Mouse (Mus musculus) kidney, embryonic 15.5 days (tissue): ENCODE results near the gene Itgb4. TPM values are rescaled to one million over a fixed set of nuclear protein-coding genes. Genes with fewer than 3 reads are reported as not detected.

Experiments used
- ATAC-seq: fragments of 200-750 bp; cut with Nextera tagmentation; replicated peaks from 2 replicates; pipeline ENCODE4 v1.8.0; 2017; ENCODE audit warnings: moderate TSS enrichment; ENCODE audit not compliant: low FRiP score
- H3K27ac ChIP-seq: fragments of 300-500 bp; sonication (generic); 2 replicates; pipeline ENCODE4 v1.5.1; 2015; ENCODE audit warnings: mild to moderate bottlenecking, inconsistent platforms
- H3K27me3 ChIP-seq: fragments of 300-500 bp; sonication (generic); 2 replicates; pipeline ENCODE4 v1.6.1; 2015; ENCODE audit warnings: inconsistent platforms
- H3K36me3 ChIP-seq: fragments of 300-500 bp; sonication (generic); 2 replicates; pipeline ENCODE4 v1.6.1; 2015; ENCODE audit warnings: inconsistent platforms
- H3K4me1 ChIP-seq: fragments of 300-500 bp; sonication (generic); 2 replicates; pipeline ENCODE4 v1.6.1; 2015; ENCODE audit warnings: inconsistent platforms
- H3K4me2 ChIP-seq: fragments of 300-500 bp; sonication (generic); 2 replicates; pipeline ENCODE4 v1.6.1; 2015; ENCODE audit warnings: moderate library complexity, mild to moderate bottlenecking, inconsistent platforms
- H3K4me3 ChIP-seq: fragments of 300-500 bp; sonication (generic); replicated peaks from 2 replicates; pipeline ENCODE4 v1.5.1; 2015; ENCODE audit warnings: mild to moderate bottlenecking, inconsistent platforms
- H3K9ac ChIP-seq: fragments of 300-500 bp; sonication (generic); 2 replicates; pipeline ENCODE4 v1.6.1; 2015; ENCODE audit warnings: mild to moderate bottlenecking, inconsistent platforms
- H3K9me3 ChIP-seq: fragments of 300-500 bp; sonication (generic); replicated peaks from 2 replicates; pipeline ENCODE4 v1.6.1; 2016; ENCODE audit warnings: inconsistent platforms
- WGBS: fragments of 180-500 bp; shearing (Covaris S2); methylation state at CpG from one replicate; pipeline ENCODE4 v1.1.7; 2015; ENCODE audit warnings: mixed read lengths; 5-methylcytosine and 5-hydroxymethylcytosine counted together
- polyA plus RNA-seq: library from polyadenylated mRNA; unstranded; fragments of >200 nt; fragmentation: Nextera tagmentation; extraction: Ambion mirVana; gene quantifications from 2 replicates; pipeline ENCODE4 v1.2.1, GENCODE M21; 2015

The Itgb4 gene
- polyA plus RNA-seq, 1 experiment from 2014 or later: 2.7 TPM

DNA sequence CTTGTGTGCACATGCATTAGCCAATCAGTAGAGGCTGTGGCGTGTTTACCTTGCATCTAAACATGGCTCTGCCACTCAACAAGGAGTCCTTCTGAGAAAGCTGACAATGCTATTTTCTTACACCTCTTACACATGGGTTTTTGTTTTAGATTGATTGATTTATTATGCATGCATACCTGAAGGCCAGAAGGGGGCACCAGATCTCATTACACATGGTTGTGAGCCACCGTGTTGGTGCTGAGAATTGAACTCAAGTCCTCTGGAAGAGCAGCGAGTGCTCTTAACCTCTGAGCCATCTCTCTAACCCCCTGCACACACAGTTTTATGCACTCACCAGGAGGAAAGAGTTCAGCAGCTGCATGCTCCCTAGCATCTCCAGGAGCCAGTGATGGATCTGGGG, 28.4 kb downstream of the Itgb4 start:
- Histone ChIP-seq H3K27ac (no peak overlapping the region), H3K27me3 (peaks cover 8% of the 10 kb centered on the region; the same call in 1 of the 2 replicates), H3K36me3 (peaks cover 15% of the 10 kb centered on the region), H3K4me2 (no peak overlapping the region), H3K9me3 (no peaks in the 10 kb centered on the region), H3K4me1 (peaks cover 35% of the 10 kb centered on the region), H3K4me3 (no peak overlapping the region), H3K9ac (no peak overlapping the region)
- WGBS: 87% methylated on average over 3 of the region's 3 CpGs
- no peak for ATAC-seq

DNA sequence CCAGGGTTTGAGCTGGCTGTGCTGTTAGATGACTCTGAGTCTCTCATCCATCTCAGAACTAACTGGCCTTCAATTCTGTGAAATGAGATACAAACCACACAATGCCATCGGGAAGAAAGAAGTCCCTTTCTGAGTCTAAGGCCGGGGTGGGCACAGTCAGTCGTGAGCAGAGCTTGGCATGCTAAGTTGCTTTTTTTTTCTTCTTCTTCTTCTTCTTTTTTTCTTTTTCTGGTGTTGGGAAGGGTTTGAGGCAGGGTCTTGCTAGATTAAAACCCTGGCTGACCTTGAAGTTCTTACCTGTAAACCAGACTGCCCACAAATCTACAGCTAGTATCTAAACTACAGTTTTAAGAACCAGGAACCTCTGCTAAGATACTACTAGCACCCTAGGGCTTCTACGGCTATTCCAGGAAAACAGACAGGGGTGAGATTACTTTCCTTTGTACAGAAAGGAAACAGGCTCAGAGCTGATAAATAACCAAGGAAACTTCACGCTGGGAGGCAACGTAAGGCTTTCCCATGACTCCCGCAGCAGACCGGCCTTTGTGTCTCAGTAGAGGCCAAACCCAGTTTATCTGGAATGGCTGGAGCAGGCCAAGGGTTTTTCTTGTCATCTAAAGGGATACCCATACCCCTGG, 29.8 kb downstream of the Itgb4 start:
- Histone ChIP-seq H3K4me3 (peak overlapping the region; percentile 42), H3K9me3 (no peaks in the 10 kb centered on the region), H3K36me3 (peaks cover 27% of the 10 kb centered on the region), H3K4me1 (peaks cover 35% of the 10 kb centered on the region), H3K9ac (peak overlapping the region; percentile 48), H3K4me2 (peak overlapping the region; percentile 72), H3K27me3 (peaks cover 8% of the 10 kb centered on the region; the same call in 1 of the 2 replicates), H3K27ac (peak overlapping the region; percentile 69)
- no peak; the same call in 1 of the 2 replicates for ATAC-seq
- WGBS: 36% methylated on average over 8 of the region's 8 CpGs

DNA sequence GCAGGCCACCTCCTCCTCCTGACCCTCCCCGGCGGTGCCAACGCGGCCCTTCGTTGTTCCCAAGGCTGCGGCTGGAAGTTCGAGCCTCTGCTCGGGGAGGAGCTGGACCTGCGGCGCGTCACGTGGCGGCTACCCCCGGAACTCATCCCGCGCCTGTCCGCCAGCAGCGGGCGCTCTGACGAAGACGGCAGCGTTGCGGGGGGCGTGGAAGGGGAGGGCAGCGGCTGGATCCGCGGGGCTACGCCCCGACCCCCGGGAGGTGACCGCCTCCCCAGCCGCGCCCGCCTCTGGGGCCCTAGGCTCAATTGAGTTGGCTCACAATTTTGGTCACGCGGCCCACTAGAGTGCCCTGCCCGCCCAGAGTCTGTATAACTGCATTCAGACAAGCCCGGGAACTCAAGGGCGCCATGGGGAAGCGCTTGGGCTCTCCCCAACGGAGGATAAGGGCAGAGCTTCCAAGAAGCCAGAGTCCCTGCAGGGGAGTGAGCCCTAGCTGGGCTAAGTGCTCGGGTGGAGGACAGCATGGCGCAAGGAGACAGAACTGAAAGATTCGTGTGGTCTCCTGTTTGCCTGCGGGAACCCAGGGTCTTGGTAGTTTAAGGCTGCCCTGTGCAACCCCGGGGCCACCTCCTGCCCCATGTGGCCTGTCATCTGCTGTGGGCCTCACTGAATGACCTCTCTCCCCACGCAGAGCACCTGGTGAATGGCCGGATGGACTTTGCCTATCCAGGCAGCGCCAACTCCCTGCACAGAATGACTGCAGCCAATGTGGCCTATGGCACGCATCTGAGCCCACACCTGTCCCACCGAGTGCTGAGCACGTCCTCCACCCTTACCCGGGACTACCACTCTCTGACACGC, 30.6 kb downstream of the Itgb4 start:
- Histone ChIP-seq H3K36me3 (peaks cover 34% of the 10 kb centered on the region), H3K4me2 (peak overlapping the region; percentile 72), H3K27me3 (peaks cover 4% of the 10 kb centered on the region; the same call in 1 of the 2 replicates), H3K4me3 (peak overlapping the region; percentile 42), H3K9me3 (no peaks in the 10 kb centered on the region), H3K27ac (peak overlapping the region; percentile 69), H3K4me1 (peaks cover 34% of the 10 kb centered on the region), H3K9ac (peak overlapping the region; percentile 48)
- peak; percentile 73 for ATAC-seq
- WGBS: 4% methylated on average over 54 of the region's 54 CpGs

DNA sequence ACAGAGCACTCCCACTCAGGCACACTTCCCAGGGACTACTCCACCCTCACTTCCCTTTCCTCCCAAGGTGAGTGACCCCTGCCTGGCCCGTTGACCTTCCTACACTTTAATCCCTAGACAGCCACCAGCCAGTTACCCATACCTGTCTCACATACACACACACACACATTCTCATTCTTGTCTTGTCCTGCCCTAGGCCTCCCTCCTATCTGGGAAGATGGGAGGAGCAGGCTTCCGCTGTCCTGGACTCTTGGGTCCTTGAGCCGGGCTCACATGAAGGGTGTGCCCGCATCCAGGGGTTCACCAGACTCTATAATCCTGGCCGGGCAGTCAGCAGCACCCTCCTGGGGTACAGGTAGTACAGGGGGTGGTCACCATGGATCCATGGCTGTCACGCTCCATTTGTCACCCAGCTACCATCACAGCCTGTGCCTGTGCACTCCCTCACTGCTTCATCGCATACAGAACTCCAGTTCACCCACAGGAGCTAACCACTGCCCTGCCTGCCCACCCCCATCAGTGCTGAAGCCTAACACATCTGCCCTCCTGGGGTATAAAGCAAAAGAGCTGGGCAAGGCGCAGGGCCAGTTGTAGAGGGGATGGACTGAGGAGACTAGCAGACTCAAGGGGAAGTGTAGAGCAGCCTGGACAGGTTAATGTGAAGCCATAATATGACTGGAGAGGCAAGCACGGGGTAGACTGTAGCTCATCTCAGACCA, 31.4 kb downstream of the Itgb4 start:
- peaks cover 30% of the 10 kb centered on the region for H3K4me1 ChIP-seq
- no peak overlapping the region for H3K4me3 ChIP-seq
- no peaks in the 10 kb centered on the region for H3K9me3 ChIP-seq
- no peak overlapping the region for H3K9ac ChIP-seq
- H3K36me3 ChIP-seq: peaks cover 40% of the 10 kb centered on the region
- peak overlapping the region; percentile 37; the same call in 1 of the 2 replicates for H3K27ac ChIP-seq
- WGBS: 55% methylated on average over 9 of the region's 9 CpGs
- H3K27me3 ChIP-seq: no peaks in the 10 kb centered on the region
- peak overlapping the region; percentile 72 for H3K4me2 ChIP-seq
- ATAC-seq: peak; percentile 38

DNA sequence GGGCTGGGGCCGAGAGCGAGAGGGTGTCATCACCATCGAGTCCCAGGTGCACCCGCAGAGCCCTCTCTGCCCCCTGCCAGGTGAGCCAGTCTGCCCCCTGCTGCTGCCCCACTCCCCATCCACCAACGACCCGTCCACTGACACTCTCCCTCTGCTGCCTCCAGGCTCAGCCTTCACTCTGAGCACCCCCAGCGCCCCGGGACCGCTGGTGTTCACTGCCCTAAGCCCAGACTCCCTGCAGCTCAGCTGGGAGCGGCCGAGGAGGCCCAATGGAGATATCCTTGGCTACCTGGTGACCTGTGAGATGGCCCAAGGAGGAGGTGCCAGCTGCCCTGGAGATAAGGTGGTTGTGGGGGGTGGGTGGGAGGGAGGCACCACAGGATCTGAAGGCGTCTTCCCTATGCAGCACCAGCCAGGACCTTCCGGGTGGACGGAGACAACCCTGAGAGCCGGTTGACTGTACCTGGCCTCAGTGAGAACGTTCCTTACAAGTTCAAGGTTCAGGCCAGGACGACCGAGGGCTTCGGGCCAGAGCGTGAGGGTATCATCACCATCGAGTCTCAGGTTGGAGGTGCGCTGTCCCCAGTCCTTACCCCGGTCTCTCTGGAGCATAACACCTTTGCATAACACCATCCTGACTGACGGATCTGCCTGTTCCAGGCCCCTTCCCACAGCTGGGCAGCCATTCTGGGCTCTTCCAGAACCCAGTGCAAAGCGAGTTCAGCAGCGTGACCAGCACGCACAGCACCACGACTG, 32.8 kb downstream of the Itgb4 start:
- Histone ChIP-seq H3K4me3 (no peak overlapping the region), H3K36me3 (peaks cover 40% of the 10 kb centered on the region), H3K27ac (no peak overlapping the region), H3K4me2 (no peak overlapping the region), H3K4me1 (peaks cover 43% of the 10 kb centered on the region), H3K9ac (no peak overlapping the region), H3K27me3 (no peaks in the 10 kb centered on the region), H3K9me3 (no peaks in the 10 kb centered on the region)
- no peak for ATAC-seq
- WGBS: 87% methylated on average over 28 of the region's 28 CpGs

DNA sequence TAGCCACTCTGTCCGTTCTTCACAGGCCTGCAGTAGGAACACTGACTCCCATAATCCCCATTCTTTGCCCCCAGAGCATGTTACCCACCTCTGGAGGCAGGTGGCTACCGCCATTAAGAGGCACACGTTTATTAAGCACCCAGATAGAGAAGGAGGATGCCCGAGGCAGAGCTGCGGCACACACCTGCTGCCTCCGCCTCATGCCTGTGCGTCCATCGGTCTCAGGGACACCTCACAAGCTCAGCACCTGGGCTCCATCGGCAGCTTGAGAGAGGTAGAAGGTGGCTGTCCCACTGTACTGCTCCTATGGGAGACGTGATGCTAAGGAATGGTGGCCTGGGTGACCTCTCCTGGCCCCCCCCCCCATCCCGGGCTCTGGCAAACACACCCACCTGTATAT, 33.9 kb downstream of the Itgb4 start:
- no peak overlapping the region for H3K4me3 ChIP-seq
- no peak for ATAC-seq
- no peak overlapping the region for H3K4me2 ChIP-seq
- peaks cover 50% of the 10 kb centered on the region for H3K4me1 ChIP-seq
- no peak overlapping the region for H3K9ac ChIP-seq
- H3K9me3 ChIP-seq: no peaks in the 10 kb centered on the region
- H3K27ac ChIP-seq: no peak overlapping the region
- peaks cover 40% of the 10 kb centered on the region for H3K36me3 ChIP-seq
- WGBS: 90% methylated on average over 11 of the region's 11 CpGs
- no peaks in the 10 kb centered on the region for H3K27me3 ChIP-seq

DNA sequence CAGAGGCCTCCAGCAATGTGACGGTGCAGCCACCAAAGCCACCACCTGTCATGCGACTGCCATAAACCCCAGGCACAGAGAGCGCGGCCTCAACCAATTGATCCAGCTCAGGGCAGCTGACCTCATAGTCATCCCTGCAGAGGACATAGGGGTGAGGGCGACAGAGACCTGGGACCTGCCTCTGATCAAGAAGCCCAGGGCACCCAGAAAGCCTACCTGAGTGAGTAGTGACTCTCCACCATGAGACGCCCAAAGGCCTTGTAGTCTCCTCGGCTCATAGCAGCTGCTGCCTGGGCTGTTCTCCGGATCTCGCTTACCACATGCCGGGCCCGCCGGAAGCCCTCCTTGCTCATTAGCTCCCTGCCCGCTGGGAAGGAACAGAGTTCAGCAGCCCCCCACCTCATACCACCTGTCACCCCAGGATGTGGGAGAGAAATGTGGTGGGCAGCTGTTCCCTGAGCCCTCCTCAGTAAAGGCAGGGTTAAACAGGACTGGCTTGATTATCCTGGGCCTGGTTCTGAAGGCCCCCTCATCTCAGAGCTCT, 34.4 kb downstream of the Itgb4 start:
- no peak overlapping the region for H3K9ac ChIP-seq
- peaks cover 40% of the 10 kb centered on the region for H3K36me3 ChIP-seq
- peaks cover 50% of the 10 kb centered on the region for H3K4me1 ChIP-seq
- H3K27me3 ChIP-seq: no peaks in the 10 kb centered on the region
- no peak overlapping the region for H3K4me2 ChIP-seq
- 89% methylated on average over 13 of the region's 13 CpGs for WGBS
- H3K9me3 ChIP-seq: no peaks in the 10 kb centered on the region
- no peak overlapping the region for H3K27ac ChIP-seq
- H3K4me3 ChIP-seq: no peak overlapping the region
- no peak for ATAC-seq

DNA sequence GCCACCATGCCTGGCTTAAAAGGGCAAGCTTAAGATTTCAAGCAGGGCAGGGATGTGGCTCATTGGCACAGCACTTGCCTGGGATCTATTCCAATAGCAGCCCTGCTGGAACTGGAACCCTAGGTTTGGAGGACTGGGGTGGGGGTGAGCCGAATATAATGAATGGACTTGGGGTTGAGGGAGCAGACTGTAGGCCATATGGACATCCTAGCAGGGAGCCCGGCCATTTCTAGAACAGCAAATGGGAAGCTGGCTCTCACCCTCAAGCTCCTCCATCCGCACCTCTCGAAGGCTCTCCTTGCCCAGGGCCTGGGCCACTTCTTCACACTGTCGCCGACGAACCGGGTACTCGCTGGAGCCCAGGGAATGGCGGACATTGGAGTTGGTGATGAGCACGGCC, 35.2 kb downstream of the Itgb4 start:
- H3K27ac ChIP-seq: no peak overlapping the region
- WGBS: 92% methylated on average over 11 of the region's 11 CpGs
- H3K4me1 ChIP-seq: peaks cover 44% of the 10 kb centered on the region
- peaks cover 40% of the 10 kb centered on the region for H3K36me3 ChIP-seq
- no peak overlapping the region for H3K4me3 ChIP-seq
- no peak overlapping the region for H3K9ac ChIP-seq
- no peaks in the 10 kb centered on the region for H3K27me3 ChIP-seq
- ATAC-seq: no peak
- no peak overlapping the region for H3K4me2 ChIP-seq
- H3K9me3 ChIP-seq: no peaks in the 10 kb centered on the region

DNA sequence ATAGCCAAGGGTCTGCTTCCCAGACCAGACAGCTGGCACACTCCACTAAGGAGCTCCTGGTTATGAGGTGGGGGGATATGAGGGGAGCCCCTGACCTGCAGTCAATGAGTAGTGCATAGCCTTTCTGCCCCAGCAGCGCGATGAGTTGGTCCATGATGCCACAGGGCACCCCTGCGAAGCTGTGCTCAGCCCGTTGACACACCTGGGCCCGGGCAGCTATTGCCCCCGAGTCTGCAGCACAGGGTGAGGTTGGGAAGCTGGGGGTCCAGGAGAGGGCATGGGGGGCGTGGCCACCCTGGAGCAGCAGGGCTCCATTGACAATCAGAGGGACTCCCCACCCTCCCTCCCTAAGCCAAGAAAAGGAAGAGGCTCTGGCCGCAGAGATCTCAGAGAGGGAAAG, 35.6 kb downstream of the Itgb4 start:
- 95% methylated on average over 8 of the region's 8 CpGs for WGBS
- ATAC-seq: no peak

DNA sequence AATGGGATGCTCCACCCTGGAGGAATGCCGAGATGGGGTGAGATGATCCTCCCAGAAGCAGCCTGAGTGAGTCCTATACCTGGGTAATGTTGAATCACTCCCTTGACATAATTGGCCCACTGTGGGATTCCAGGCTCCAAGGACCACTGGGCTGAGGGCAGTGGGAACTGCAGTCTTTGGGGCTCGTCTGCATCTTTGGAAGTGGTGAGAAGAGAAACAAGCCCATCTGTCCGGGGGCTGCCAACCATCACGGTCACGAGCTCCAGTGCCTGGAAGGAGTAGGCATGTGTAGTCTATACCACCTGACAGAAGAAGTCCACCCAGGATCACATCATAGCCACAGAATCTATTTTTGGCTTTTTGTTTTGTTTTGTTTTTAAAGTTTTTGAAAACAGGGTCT, 36.4 kb downstream of the Itgb4 start:
- Histone ChIP-seq H3K4me1 (peaks cover 32% of the 10 kb centered on the region), H3K4me3 (no peak overlapping the region), H3K27me3 (no peaks in the 10 kb centered on the region), H3K9ac (no peak overlapping the region; the same call in 1 of the 2 replicates), H3K9me3 (no peaks in the 10 kb centered on the region), H3K4me2 (0 out of 2 replicates have a peak overlapping the region, but pooled peaks have one; percentile 88), H3K27ac (peak overlapping the region; percentile 97), H3K36me3 (peaks cover 40% of the 10 kb centered on the region)
- no peak for ATAC-seq
- WGBS: 82% methylated on average over 5 of the region's 5 CpGs

More for the DNA sequence above, 35.6 kb downstream of the Itgb4 start:
- H3K27me3 ChIP-seq: no peaks in the 10 kb centered on the region
- H3K9ac ChIP-seq: no peak overlapping the region
- no peaks in the 10 kb centered on the region for H3K9me3 ChIP-seq
- H3K4me2 ChIP-seq: no peak overlapping the region
- H3K36me3 ChIP-seq: peaks cover 40% of the 10 kb centered on the region
- no peak overlapping the region for H3K4me3 ChIP-seq
- no peak overlapping the region for H3K27ac ChIP-seq
- H3K4me1 ChIP-seq: peaks cover 40% of the 10 kb centered on the region
